Mouse (Mus musculus) liver (tissue): ENCODE results near the gene Ulk2.
"Not testable (repeated sequence)": the region's sequence is repeated elsewhere in the genome, so short reads cannot be mapped to it uniquely, and the experiment has no call there.

Experiments
- DNase-seq: peaks from one replicate; pipeline ENCODE4 v3.0.0-alpha.2; 2020; ENCODE audit warnings: mixed read lengths

Gene Ulk2

GRCm38 (mm10) chr11:61854988-61855411, at the start of gene Ulk2:
Gene Ulk2, minus strand, starts transcription at chr11:61855073.
- peak; percentile 80 for DNase-seq

DNA sequence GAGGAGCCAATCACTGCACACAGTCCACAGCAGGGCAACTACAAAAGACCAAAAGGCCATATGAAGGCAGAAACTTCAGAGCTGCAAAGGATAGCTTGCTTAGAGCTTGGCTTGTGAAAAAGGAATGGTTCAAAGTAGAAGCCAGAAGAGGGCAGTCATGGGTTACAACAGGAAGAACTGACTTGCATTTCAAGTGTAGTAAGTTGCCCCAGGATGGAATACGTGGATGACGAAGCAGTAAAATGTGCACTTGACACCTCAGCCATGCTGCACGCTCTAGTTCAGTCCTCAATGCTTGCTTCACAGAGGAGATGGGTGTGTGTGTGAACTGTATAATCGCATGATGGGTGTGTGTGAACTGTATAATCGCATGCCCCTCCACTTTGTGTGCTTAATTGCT, 27.3 kb upstream of the Ulk2 start:
- no peak for DNase-seq

GRCm38 (mm10) chr11:61879921-61880320, 25.0 kb upstream of the Ulk2 start:
- no peak for DNase-seq

GRCm38 (mm10) chr11:61871881-61872280, 17.0 kb upstream of the Ulk2 start:
- DNase-seq = no peak

- DNase-seq = no peak
Observed at GRCm38 (mm10) chr11:61866856-61867255, 12.0 kb upstream of the Ulk2 start.

GRCm38 (mm10) chr11:61861781-61862547, 7.1 kb upstream of the Ulk2 start:
- DNase-seq = no peak

DNA sequence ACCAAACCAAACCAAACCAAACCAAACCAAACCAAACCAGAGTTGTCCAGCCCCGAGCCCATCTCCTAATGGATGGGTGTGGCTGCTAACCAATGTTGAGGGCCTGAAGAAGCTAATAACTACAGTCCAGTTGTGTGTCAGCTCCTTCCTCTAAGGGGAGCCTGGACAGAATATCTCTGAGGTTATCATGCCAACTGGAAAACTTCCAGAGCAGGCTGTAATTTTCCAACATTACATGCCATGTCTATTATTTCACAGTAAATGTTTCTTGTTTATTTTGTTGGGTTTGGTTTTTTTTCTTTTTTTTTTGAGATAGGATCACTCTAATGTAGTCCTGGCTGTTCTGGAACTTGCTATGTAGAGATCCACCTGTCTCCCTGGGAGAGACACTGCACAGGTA, 4.4 kb upstream of the Ulk2 start:
- no peak for DNase-seq

DNA sequence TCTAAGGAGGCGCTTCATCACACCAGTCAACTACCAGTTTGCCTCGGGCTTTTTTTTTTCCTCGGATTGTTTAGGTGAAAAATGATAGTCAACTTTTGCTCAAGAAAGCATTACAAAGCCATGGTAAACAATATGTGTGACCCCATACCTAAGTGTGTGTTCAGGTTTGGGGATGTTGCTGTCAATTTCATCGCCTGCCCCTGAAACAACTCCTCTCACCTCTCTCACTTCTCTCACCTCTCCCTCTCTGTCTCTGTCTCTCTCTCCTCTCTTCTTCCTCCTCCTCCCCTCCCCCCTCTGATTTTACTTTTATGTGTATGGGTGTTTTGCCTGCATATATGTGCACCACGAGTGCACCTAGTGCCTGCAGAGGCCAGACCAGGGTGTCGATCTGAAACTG, 666 bp upstream of the Ulk2 start:
- DNase-seq = no peak

- peak; percentile 87 for DNase-seq
Observed at GRCm38 (mm10) chr11:61854211-61854987, 474 bp downstream of the Ulk2 start.

- no peak for DNase-seq
Observed at GRCm38 (mm10) chr11:61853659-61854058, 1.2 kb downstream of the Ulk2 start.

GRCm38 (mm10) chr11:61852916-61853315, 2.0 kb downstream of the Ulk2 start:
- no peak for DNase-seq

- DNase-seq = no peak
Observed at GRCm38 (mm10) chr11:61851195-61851594, 3.7 kb downstream of the Ulk2 start.

DNA sequence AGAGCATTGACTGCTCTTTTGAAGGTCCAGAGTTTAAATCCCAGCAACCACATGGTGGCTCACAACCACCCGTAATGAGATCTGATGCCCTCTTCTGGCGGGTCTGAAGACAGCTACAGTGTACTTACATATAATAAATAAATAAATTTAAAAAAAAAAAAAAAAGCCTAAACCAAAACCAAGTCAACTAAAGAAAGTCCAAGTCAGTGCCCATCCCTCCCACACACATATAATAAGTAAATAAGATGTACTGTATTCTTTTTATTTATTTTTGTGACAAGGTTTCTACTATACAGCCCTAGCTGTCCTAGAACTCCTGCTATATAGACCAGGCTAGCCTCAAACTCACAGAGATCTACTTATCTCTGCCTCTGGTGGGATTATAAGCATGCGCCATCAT, 14.2 kb downstream of the Ulk2 start:
- DNase-seq = not testable (repeated sequence)

- DNase-seq = no peak
Observed at GRCm38 (mm10) chr11:61839940-61840339, 14.9 kb downstream of the Ulk2 start.

- DNase-seq = no peak
Observed at GRCm38 (mm10) chr11:61839182-61839581, 15.7 kb downstream of the Ulk2 start.

GRCm38 (mm10) chr11:61809793-61810192, 45.1 kb downstream of the Ulk2 start:
- no peak for DNase-seq

DNA sequence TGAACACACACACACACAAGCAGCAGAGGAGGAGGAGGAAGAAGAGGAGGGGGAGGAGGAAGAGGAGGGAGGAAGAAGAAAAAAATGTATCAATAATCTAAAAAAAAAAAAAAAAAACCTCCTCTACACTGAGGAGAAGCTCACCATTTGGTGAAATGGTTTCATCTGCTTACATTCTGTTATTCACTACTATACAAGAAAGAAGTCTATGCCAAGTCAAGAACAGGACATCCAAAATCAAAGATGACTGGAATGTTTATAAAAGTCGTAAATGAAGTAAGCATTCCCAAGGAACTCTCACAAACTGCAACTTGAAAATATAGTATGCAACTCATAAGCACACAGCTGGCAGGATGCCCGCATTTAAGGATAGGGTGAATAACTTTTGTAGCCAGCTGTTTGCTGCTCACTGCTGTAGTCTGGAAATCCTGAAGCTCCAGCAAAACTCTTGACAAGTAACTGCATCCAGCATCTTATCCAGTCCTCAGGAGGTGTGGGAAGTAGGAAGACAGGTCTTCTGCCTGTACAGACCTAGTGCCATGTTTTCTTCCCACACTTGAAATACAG, 46.2 kb downstream of the Ulk2 start:
- no peak for DNase-seq

DNA sequence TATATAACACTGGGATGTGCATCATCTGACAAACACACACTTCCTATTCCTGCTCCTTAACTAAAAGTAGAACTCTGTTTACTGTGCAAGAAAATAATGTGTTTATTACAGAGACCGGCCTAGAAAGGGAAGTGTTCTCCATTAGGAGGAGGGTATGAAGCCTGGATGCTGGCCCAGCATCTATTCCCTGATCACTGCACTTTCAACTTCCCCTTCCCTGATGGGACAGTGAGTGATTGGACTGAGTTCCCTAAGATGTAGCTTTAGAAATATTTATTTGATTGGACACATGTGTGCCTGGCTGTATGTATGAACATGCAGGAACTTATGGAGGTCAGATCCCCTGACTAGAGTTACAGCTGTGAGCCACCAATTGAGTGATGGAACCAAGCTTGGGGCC, 61.4 kb downstream of the Ulk2 start:
- no peak for DNase-seq

DNA sequence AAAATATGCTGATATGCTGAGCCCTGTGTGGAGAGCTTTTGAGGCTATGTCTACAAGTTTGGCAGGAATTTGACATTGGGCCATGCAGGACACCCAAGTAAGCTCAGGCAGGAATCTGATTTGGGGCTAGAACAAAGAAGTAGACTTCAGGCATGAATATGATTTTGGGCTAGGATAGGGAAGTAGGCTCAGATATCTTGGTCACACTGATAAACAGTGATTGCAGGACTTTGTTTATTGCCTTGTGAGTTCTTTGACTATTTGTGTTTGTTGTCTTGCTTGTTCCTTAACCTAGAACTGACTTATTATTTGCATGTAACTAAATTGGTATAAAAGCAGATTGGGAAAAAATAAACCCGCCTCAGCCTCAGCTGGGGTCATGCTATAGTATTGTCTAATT, 66.3 kb downstream of the Ulk2 start:
- no peak for DNase-seq

- DNase-seq = not testable (repeated sequence)
Observed at GRCm38 (mm10) chr11:61782526-61782925, 72.3 kb downstream of the Ulk2 start.

GRCm38 (mm10) chr11:61774551-61775149, 80.2 kb downstream of the Ulk2 start:
- no peak for DNase-seq

DNA sequence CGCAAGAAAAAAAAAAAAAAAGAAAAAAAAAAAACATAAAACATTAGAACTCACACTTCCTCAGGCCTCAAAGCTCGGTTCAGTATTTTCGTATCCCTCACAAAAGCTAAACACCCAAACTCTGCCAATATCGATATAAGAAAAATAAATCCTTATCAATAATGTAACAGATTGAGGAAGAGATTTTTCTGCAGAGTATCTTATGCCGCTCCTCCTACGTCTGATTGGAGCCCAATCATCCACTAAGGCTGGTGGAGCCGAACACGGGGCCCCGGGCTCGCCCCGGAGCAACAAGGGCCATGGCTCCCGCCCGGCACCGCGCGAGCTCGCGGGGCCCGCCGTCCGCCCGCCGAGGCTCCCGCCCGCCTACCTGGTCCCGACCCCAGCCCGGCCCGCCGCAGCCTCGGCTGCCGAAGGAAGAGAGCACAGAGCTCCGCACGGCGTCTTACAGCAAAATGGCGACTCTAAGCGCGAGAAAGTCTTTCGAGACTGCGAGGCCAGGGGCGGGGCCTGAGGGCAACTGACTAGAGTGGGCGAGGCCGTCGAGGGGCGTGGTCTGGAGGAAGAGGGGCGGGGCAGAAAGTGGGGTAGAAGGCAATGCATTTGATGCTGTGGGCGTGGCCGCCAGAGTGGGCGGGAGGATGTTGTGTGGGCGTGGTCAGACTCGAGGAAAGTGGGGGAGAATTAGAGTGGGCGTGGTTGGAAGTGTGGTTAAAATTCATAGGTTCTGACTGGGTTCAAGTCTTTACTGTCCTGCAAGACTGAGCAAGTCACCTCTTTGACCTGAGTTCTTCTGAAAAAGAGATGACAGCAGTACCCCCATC, 93.1 kb downstream of the Ulk2 start, which contains the start of gene Prpsap2:
Prpsap2 (minus strand) TSS at position 505 of the 824 bp plus-strand sequence.
- DNase-seq = peak; percentile 100
